Mouse (Mus musculus) MEL (cell line): ENCODE results near the gene Mfsd9. TPM values are rescaled to one million over a fixed set of nuclear protein-coding genes. Genes with fewer than 3 reads are reported as not detected.

Experiments used
- DNase-seq: peaks from one replicate; pipeline ENCODE4 v3.0.0; 2011; ENCODE audit warnings: low read depth, low spot score
- H3K27ac ChIP-seq: 2 replicates; pipeline ENCODE4 v1.5.1; 2012; ENCODE audit warnings: low read depth, mild to moderate bottlenecking, control low read depth, low read length, moderate library complexity; ENCODE audit not compliant: control insufficient read depth
- H3K27me3 ChIP-seq, 2 experiments: fragments of 150-350 bp in 1 of 2; sonication (generic) in 1 of 2; 2 replicates each; pipeline ENCODE4 v1.6.1; 2012; ENCODE audit warnings: low read length in 2 of 2, mild to moderate bottlenecking in 2 of 2, improper control_type of control experiment in 1 of 2, moderate library complexity in 1 of 2; ENCODE audit not compliant: insufficient read depth in 2 of 2, control insufficient read depth in 1 of 2
- H3K36me3 ChIP-seq, 2 experiments: 2 replicates each; pipeline ENCODE4 v1.6.1; 2012 to 2014; ENCODE audit warnings: low read length in 2 of 2, improper control_type of control experiment in 1 of 2, inconsistent platforms in 1 of 2, mild to moderate bottlenecking in 1 of 2; ENCODE audit not compliant: insufficient read depth in 2 of 2, control insufficient read depth in 1 of 2
- H3K4me1 ChIP-seq, 2 experiments: fragments of 150-350 bp in 1 of 2; sonication (generic) in 1 of 2; 2 replicates each; pipeline ENCODE4 v1.6.1; 2012; ENCODE audit warnings: low read length in 2 of 2, improper control_type of control experiment in 1 of 2, mild to moderate bottlenecking in 1 of 2; ENCODE audit not compliant: insufficient read depth in 2 of 2, control insufficient read depth in 1 of 2
- H3K4me3 ChIP-seq, 2 experiments: fragments of 150-350 bp in 1 of 2; sonication (generic) in 1 of 2; 2 replicates each; pipeline ENCODE4 v1.5.1; 2012; ENCODE audit warnings: low read depth in 2 of 2, low read length in 2 of 2, mild to moderate bottlenecking in 2 of 2, moderate library complexity in 2 of 2, control low read depth in 1 of 2, improper control_type of control experiment in 1 of 2; ENCODE audit not compliant: control insufficient read depth in 1 of 2, insufficient read depth in 1 of 2
- H3K79me2 ChIP-seq: 2 replicates; pipeline ENCODE4 v1.6.1; 2012; ENCODE audit warnings: mild to moderate bottlenecking, low read length, moderate library complexity; ENCODE audit not compliant: control insufficient read depth, poor library complexity, insufficient read depth
- H3K9ac ChIP-seq: 2 replicates; pipeline ENCODE4 v1.6.1; 2012; ENCODE audit warnings: low read depth, mild to moderate bottlenecking, control low read depth, low read length, moderate library complexity; ENCODE audit not compliant: control insufficient read depth, poor library complexity, severe bottlenecking
- H3K9me3 ChIP-seq: fragments of 150-350 bp; sonication (generic); replicated peaks from 2 replicates; pipeline ENCODE4 v1.6.1; 2012; ENCODE audit warnings: mild to moderate bottlenecking, low read length, improper control_type of control experiment, moderate library complexity; ENCODE audit not compliant: insufficient read depth
- BHLHE40 ChIP-seq: IDR thresholded peaks from 2 replicates; pipeline ENCODE4 v1.6.1; 2012; ENCODE audit warnings: low read depth, mild to moderate bottlenecking, inconsistent platforms, low read length, improper control_type of control experiment, borderline replicate concordance
- CHD1 ChIP-seq: IDR thresholded peaks from 2 replicates; pipeline ENCODE4 v1.6.1; 2012; ENCODE audit warnings: low read depth, mild to moderate bottlenecking, inconsistent platforms, low read length, improper control_type of control experiment
- E2F4 ChIP-seq: IDR thresholded peaks from 2 replicates; pipeline ENCODE4 v1.6.1; 2011; ENCODE audit warnings: low read depth, low read length, improper control_type of control experiment, borderline replicate concordance
- ELF1 ChIP-seq: IDR thresholded peaks from 2 replicates; pipeline ENCODE4 v1.6.1; 2014; ENCODE audit warnings: low read depth, mild to moderate bottlenecking, inconsistent platforms, low read length, improper control_type of control experiment, moderate library complexity
- EP300 ChIP-seq, 2 experiments: IDR thresholded peaks; 2 replicates each; pipeline ENCODE4 v1.6.1; 2011; ENCODE audit warnings: improper control_type of control experiment in 2 of 2, low read length in 2 of 2, low read depth in 1 of 2, mild to moderate bottlenecking in 1 of 2
- ETS1 ChIP-seq: IDR thresholded peaks from 2 replicates; pipeline ENCODE4 v1.6.1; 2012; ENCODE audit warnings: low read depth, mild to moderate bottlenecking, inconsistent platforms, low read length, improper control_type of control experiment, moderate library complexity
- HCFC1 ChIP-seq: IDR thresholded peaks from 2 replicates; pipeline ENCODE4 v1.6.1; 2012; ENCODE audit warnings: low read depth, mild to moderate bottlenecking, inconsistent platforms, low read length, improper control_type of control experiment, moderate library complexity
- KAT2A ChIP-seq: conservative IDR thresholded peaks from 2 replicates; pipeline ENCODE4 v1.6.1; 2012; ENCODE audit warnings: low read depth, low read length, improper control_type of control experiment, inconsistent platforms
- MAX ChIP-seq: IDR thresholded peaks from 2 replicates; pipeline ENCODE4 v1.6.1; 2011; ENCODE audit warnings: low read length, improper control_type of control experiment
- NELFE ChIP-seq: IDR thresholded peaks from 2 replicates; pipeline ENCODE4 v1.6.1; 2011; ENCODE audit warnings: low read depth, low read length, improper control_type of control experiment
- UBTF ChIP-seq: IDR thresholded peaks from 2 replicates; pipeline ENCODE4 v1.6.1; 2012; ENCODE audit warnings: low read depth, mild to moderate bottlenecking, inconsistent platforms, low read length, improper control_type of control experiment, moderate library complexity, borderline replicate concordance; ENCODE audit not compliant: insufficient read depth
- USF1 ChIP-seq: IDR thresholded peaks from 2 replicates; pipeline ENCODE4 v1.6.1; 2014; ENCODE audit warnings: low read depth, mild to moderate bottlenecking, inconsistent platforms, low read length, improper control_type of control experiment, moderate library complexity
- USF2 ChIP-seq, 2 experiments: IDR thresholded peaks; 2 replicates each; pipeline ENCODE4 v1.6.1; 2011 to 2012; ENCODE audit warnings: improper control_type of control experiment in 2 of 2, low read length in 2 of 2, borderline replicate concordance in 1 of 2, inconsistent platforms in 1 of 2, low read depth in 1 of 2, mild to moderate bottlenecking in 1 of 2; ENCODE audit not compliant: insufficient read depth in 1 of 2
- ZKSCAN1 ChIP-seq: IDR thresholded peaks from 2 replicates; pipeline ENCODE4 v1.6.1; 2012; ENCODE audit warnings: low read depth, mild to moderate bottlenecking, inconsistent platforms, low read length, improper control_type of control experiment, moderate library complexity
- polyA plus RNA-seq, 2 experiments: library from polyadenylated mRNA; stranded (reverse) in 1 of 2; unstranded in 1 of 2; fragments of >175 nt in 1 of 2; fragments of >200 nt in 1 of 2; gene quantifications; 2 replicates each; pipeline versions ENCODE4 v1.2.1 to v1.2.4; 2012; ENCODE audit warnings: low replicate concordance in 2 of 2, low read depth in 1 of 2; ENCODE audit not compliant: insufficient read length in 2 of 2, insufficient read depth in 1 of 2, missing spikeins in 1 of 2
- total RNA-seq: library from RNA; depleted of rRNA; stranded (reverse); fragments of 300-350 nt; gene quantifications from 2 replicates; pipeline ENCODE4 v1.2.3, GENCODE M21; 2012

The Mfsd9 gene
- total and polyA plus RNA-seq, 3 experiments: 1.0 to 1.4 TPM; not detected in 1

- Histone ChIP-seq H3K9ac (peak overlapping the region; percentile 64), H3K9me3 (no peaks in the 10 kb centered on the region), H3K36me3 (peaks cover 0 to 5% of the 10 kb centered on the region in 2 experiments; a peak in 2 of 4 replicates), H3K4me1 (peaks cover 0 to 5% of the 10 kb centered on the region in 2 experiments; a peak in 1 of 4 replicates), H3K27ac (no peak overlapping the region)
- no peak for DNase-seq
- TF ChIP-seq E2F4 (no peak), ETS1 (no peak), USF2 (IDR thresholded peaks at IDR 0.05; ENCODE audit: borderline replicate concordance in 1 of 2, insufficient read depth in 1 of 2, low read depth in 1 of 2, low read length in 2 of 2) (no peak), MAX (no peak), KAT2A (no peak), UBTF (no peak), EP300 (IDR thresholded peaks at IDR 0.05; ENCODE audit: low read depth in 1 of 2, low read length in 2 of 2) (no peak), NELFE (no peak), ELF1 (no peak), CHD1 (no peak)
- TF ChIP-seq, all 39 proteins: peak for 0
- Histone ChIP-seq H3K4me3 (peak overlapping the region; percentile 56 to 76), H3K79me2 (no peaks in the 10 kb centered on the region), H3K27me3 (no peaks in the 10 kb centered on the region)
Measured at GRCm38 (mm10) chr1:40789666-40790233, 737 bp downstream of the Mfsd9 start.

GRCm38 (mm10) chr1:40788956-40789355 is 1.5 kb downstream of the Mfsd9 start:
- Histone ChIP-seq H3K9me3 (no peaks in the 10 kb centered on the region), H3K9ac (no peak overlapping the region), H3K36me3 (peaks cover 0 to 5% of the 10 kb centered on the region in 2 experiments; a peak in 2 of 4 replicates), H3K4me3 (no peak overlapping the region)
- TF ChIP-seq USF1: no peak
- no peak for TF ChIP-seq ZKSCAN1
- no peak for TF ChIP-seq BHLHE40
- TF ChIP-seq ETS1: no peak
- TF ChIP-seq HCFC1: no peak
- TF ChIP-seq, all 39 proteins: peak for 0
- no peaks in the 10 kb centered on the region for H3K79me2 ChIP-seq
- H3K27me3 ChIP-seq: no peaks in the 10 kb centered on the region
- peaks cover 0 to 5% of the 10 kb centered on the region in 2 experiments; a peak in 1 of 4 replicates for H3K4me1 ChIP-seq
- DNase-seq: no peak
- no peak overlapping the region for H3K27ac ChIP-seq
